In genomic region chr13:103870786-103871185, GRCm38 (mm10) we compare ENCODE assay signal across 12 mouse cellular contexts. TPM values are rescaled to one million over a fixed set of nuclear protein-coding genes. Genes with fewer than 3 reads are reported as not detected.
DNase-seq lines count a peak whose midpoint lies in the region; TF ChIP-seq lines count a peak whose summit lies in the region.
"Had no signal": no experiment of that assay in that cellular context is flagged by ENCODE, and none has a peak within 500 bp of the region (broad histone marks: within the 10 kb centered on the region; RNA-seq: fewer than 3 reads in every experiment).

No protein-coding gene starts in this region.

- no peak for TF ChIP-seq CTCF in gastrocnemius, adult 2 months (IDR thresholded peaks at IDR 0.05)
- no peak for TF ChIP-seq CTCF in lung, adult 2 months (IDR thresholded peaks at IDR 0.05; ENCODE audit: insufficient read depth, low read length)

- peak; percentile 32 for DNase-seq in gastrocnemius, adult 2 months
- DNase-seq in gastrocnemius, postnatal 10 days = no peak
- DNase-seq in lung, adult 18-20 months = peak; percentile 15 to 48
- DNase-seq in lung, adult 2 months = no peak
- DNase-seq in adrenal gland, postnatal 25 days = peak; percentile 71
- DNase-seq in lung, postnatal 25 days (ENCODE audit: low spot score) = peak; percentile 21
- no peak for DNase-seq in cerebellum, adult 9-10 months
- DNase-seq in retina, postnatal 1 day = no peak
- DNase-seq: cerebellum, adult 2 months; kidney, adult 11 months had no signal

- H3K4me1 ChIP-seq in lung, adult 2 months (ENCODE audit: control insufficient read depth, insufficient read depth, low read length) = peaks cover 2% of the 10 kb centered on the region; the same call in 1 of the 2 replicates
- H3K4me1 ChIP-seq: midbrain, embryonic 13.5 days had no signal

- WGBS in lung, adult 2 months = 35% methylated on average over 3 of the region's 3 CpGs

- no peak for TF ChIP-seq POLR2A in lung, adult 2 months (IDR thresholded peaks at IDR 0.05; ENCODE audit: borderline replicate concordance, extremely low read depth, low read depth, low read length)

- intact Hi-C loops in gastrocnemius, adult 2 months (cut with DNase I) = no loop called here

- no peak overlapping the region for H3K27ac ChIP-seq in gastrocnemius, adult 2 months
- H3K27ac ChIP-seq: midbrain, embryonic 13.5 days had no signal

- H3K4me3 ChIP-seq in gastrocnemius, adult 2 months = no peak overlapping the region
- H3K4me3 ChIP-seq in lung, adult 2 months (replicated peaks; ENCODE audit: extremely low read depth, low read depth, low read length) = no peak overlapping the region
- H3K4me3 ChIP-seq: heart, embryonic 12.5 days; midbrain, embryonic 13.5 days had no signal

RNA-seq across cellular contexts. Expression of gene Erbin, which starts 49.5 kb away (rescaled TPM):
- 10 to 100 TPM; 40.6 to 45.3 TPM for total RNA-seq in gastrocnemius, adult 2 months (2021)
- total RNA-seq in gastrocnemius, postnatal 10 days (2021) = 10 to 100 TPM; 60.3 to 61.9 TPM
- polyA plus RNA-seq in lung, adult 2 months (2012; rRNA removed) = 10.2 and 17.4 TPM in 2 replicates
- 90.1 and 102 TPM in 2 replicates for total RNA-seq in adrenal gland, postnatal 25 days (2021)

Comparison
In these comparisons a context has a peak if more than half of its experiments do, and no peak if none do; other contexts are left out.
1. DNase-seq: peak in gastrocnemius, adult 2 months (single experiment), lung, adult 18-20 months (2 of 2), adrenal gland, postnatal 25 days (single experiment) and lung, postnatal 25 days (single experiment); none in gastrocnemius, postnatal 10 days (single experiment), lung, adult 2 months (single experiment), cerebellum, adult 9-10 months (single experiment) and retina, postnatal 1 day (single experiment).